Mouse (Mus musculus): ENCODE results near the gene Fnbp1. TPM values are rescaled to one million over a fixed set of nuclear protein-coding genes. Genes with fewer than 3 reads are reported as not detected.
A peak's percentile ranks its signal among the peaks of the same experiment; 100 is the strongest.

Fnbp1 gene
- polyA plus RNA-seq, 1 experiment = 46.3 TPM

DNA sequence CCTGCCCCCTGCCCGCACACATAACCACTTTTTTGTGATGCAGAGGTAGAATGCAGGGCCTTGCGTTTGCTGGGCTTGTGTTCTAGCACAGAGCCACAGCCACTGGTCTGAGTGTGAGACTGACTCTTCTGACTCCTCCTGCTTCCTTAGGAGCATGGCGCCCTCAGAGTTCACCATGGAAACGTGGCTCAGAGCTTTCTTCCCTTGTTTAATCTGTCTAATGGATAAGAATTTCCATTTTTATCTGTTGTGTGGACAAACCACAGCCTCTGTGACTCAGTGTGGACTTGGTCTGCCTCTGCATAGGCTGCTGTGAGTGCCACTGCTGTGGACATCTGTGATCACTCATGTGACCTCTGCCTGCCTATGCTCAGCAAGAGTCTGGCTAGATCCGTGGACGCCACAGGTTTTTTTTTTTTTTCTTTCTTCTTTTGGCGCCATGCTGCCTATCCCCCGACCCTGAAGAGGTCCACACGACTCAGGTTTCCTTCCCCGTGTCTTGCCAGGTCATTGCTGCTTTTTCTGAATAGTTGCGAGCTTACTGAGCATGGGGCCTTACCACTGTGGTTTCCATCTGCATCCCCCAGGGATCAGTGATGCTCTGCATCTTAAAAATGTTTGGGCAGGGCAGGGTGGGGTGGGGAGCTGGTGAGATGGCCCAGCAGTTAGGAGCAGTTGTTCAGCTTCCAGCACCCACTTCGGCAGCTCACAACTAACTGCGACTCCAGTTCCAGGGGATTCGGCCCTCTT, 128.3 kb downstream of the Fnbp1 start:
- no peak for DNase-seq (ENCODE audit: low read depth)
- TF ChIP-seq POLR2A (IDR thresholded peaks at IDR 0.05; ENCODE audit: borderline replicate concordance, extremely low read depth, insufficient read depth, insufficient read length, poor library complexity, severe bottlenecking) = no peak
- no peak for TF ChIP-seq CTCF (IDR thresholded peaks at IDR 0.05; ENCODE audit: borderline replicate concordance, extremely low read depth, insufficient read depth, insufficient read length)

DNA sequence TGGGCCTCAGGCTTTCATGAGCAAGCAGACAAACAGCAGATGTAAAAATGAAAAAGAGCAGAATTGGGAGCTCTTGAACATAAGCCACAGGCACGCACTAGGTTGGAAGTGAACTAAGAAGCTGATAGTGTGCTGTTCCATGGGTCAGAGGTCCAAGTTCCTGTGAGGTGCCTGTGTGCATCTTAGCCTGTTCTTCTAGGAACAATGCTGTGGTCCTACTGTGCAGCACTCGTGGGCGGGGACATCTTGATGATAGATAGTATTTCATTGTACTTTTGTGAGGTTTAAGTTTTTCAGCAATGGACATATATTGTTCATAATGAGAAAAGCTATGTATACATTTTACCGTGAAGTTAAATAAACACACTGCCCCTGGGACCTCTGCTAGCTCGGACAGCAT, 134.6 kb downstream of the Fnbp1 start:
- DNase-seq (ENCODE audit: low read depth) = no peak
- no peak for TF ChIP-seq CTCF (IDR thresholded peaks at IDR 0.05; ENCODE audit: borderline replicate concordance, extremely low read depth, insufficient read depth, insufficient read length)
- TF ChIP-seq POLR2A (IDR thresholded peaks at IDR 0.05; ENCODE audit: borderline replicate concordance, extremely low read depth, insufficient read depth, insufficient read length, poor library complexity, severe bottlenecking) = no peak

GRCm38 (mm10) chr2:31006434-31006833, 135.4 kb downstream of the Fnbp1 start:
- DNase-seq (ENCODE audit: low read depth) = peak; percentile 7
- no peak for TF ChIP-seq CTCF (IDR thresholded peaks at IDR 0.05; ENCODE audit: borderline replicate concordance, extremely low read depth, insufficient read depth, insufficient read length)

DNA sequence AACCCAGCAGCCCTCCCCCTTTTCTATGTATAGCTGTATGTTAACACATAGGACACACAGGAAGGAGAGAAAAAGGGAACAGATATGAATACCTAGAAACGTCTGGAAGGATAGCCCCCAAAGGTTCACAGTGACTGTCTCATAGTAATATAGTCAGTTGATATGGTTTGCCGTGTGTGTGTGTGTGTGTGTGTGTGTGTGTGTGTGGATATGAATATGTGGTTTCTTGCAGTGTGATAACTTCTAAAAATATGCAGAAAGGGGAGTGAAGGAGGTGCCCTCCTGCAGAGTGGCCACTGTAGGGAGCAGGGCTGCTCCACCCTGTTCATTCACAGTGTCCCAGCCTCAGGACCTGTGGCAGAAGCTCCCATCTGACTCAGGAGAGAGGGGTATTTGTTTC, 136.4 kb downstream of the Fnbp1 start:
- DNase-seq (ENCODE audit: low read depth) = no peak

DNA sequence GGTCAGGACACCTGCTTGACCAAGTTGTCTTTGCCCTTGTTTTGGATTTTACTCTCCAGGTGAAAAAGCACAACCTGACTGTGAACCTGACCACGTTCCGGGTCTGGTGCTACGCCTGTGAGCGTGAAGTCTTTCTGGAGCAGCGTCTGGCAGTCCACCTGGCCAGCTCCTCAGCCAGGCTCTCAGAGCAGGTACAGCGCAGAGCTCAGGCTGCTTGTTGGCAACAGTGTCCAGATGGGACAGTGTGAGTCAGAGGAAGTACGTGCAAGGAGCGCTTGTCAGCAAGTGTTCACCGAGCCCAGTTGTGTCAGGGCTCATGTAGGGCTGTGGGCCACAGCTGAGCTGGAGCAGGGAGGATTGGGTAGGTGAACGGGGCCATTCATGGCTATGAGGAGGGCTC, 139.0 kb downstream of the Fnbp1 start:
- no peak for DNase-seq (ENCODE audit: low read depth)
- TF ChIP-seq POLR2A (IDR thresholded peaks at IDR 0.05; ENCODE audit: borderline replicate concordance, extremely low read depth, insufficient read depth, insufficient read length, poor library complexity, severe bottlenecking) (no peak), CTCF (IDR thresholded peaks at IDR 0.05; ENCODE audit: borderline replicate concordance, extremely low read depth, insufficient read depth, insufficient read length) (no peak)

More for the DNA sequence above, 136.4 kb downstream of the Fnbp1 start:
- TF ChIP-seq CTCF (IDR thresholded peaks at IDR 0.05; ENCODE audit: borderline replicate concordance, extremely low read depth, insufficient read depth, insufficient read length) (no peak), POLR2A (IDR thresholded peaks at IDR 0.05; ENCODE audit: borderline replicate concordance, extremely low read depth, insufficient read depth, insufficient read length, poor library complexity, severe bottlenecking) (no peak)

GRCm38 (mm10) chr2:30998443-30999260, 143.2 kb downstream of the Fnbp1 start:
- TF ChIP-seq CTCF (IDR thresholded peaks at IDR 0.05; ENCODE audit: borderline replicate concordance, extremely low read depth, insufficient read depth, insufficient read length) (no peak), POLR2A (IDR thresholded peaks at IDR 0.05; ENCODE audit: borderline replicate concordance, extremely low read depth, insufficient read depth, insufficient read length, poor library complexity, severe bottlenecking) (no peak)
- no peak for DNase-seq (ENCODE audit: low read depth)

DNA sequence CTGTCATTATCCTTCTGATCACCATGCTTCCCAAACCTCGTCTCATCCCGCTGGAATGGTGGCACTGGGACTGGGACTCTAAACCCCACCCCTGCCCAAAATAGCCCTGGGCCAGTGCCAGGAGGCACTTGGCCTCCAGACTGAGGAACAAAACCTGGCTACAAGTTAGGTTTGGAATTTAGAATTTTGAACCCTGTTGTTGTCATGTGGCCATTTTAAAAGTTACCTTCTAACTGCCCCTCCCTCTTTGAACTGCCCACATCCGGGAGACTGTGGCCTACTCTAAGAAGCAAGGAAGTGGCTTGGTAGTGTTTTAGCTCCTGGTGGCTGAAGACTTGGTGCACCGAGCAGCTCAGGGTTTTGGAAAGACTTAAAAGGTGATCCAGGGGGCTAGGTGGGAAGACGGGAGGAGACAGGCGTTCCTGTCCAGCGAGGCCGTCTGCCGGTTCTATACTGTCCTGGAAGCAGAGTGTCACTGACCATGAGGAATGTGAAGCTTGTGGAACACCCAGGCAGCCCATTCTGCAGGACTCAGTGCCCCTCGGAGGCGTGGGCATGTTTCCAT, 146.3 kb downstream of the Fnbp1 start:
- no peak for DNase-seq (ENCODE audit: low read depth)
- no peak for TF ChIP-seq POLR2A (IDR thresholded peaks at IDR 0.05; ENCODE audit: borderline replicate concordance, extremely low read depth, insufficient read depth, insufficient read length, poor library complexity, severe bottlenecking)
- no peak for TF ChIP-seq CTCF (IDR thresholded peaks at IDR 0.05; ENCODE audit: borderline replicate concordance, extremely low read depth, insufficient read depth, insufficient read length)

DNA sequence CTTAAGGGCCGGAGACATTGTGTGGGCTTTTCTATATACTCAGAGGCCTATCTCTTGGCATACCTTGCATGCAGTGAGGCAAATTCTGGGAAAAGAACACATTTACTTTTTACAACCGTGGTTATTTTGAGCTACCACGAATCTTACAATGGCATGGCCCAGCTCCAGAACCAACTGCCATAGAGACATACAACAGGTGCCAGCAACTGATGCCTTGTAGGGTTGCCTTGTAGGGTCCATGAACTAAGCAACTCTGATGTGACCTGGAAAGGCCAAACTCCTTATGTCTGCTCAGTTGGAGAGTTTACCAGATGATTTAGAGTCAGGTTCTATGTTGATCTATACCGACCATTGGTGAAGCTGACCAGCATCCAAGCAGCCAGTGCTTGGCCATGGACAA, 147.0 kb downstream of the Fnbp1 start:
- DNase-seq (ENCODE audit: low read depth) = no peak
- no peak for TF ChIP-seq POLR2A (IDR thresholded peaks at IDR 0.05; ENCODE audit: borderline replicate concordance, extremely low read depth, insufficient read depth, insufficient read length, poor library complexity, severe bottlenecking)
- no peak for TF ChIP-seq CTCF (IDR thresholded peaks at IDR 0.05; ENCODE audit: borderline replicate concordance, extremely low read depth, insufficient read depth, insufficient read length)

- DNase-seq (ENCODE audit: low read depth) = no peak
- TF ChIP-seq CTCF (IDR thresholded peaks at IDR 0.05; ENCODE audit: borderline replicate concordance, extremely low read depth, insufficient read depth, insufficient read length) (no peak), POLR2A (IDR thresholded peaks at IDR 0.05; ENCODE audit: borderline replicate concordance, extremely low read depth, insufficient read depth, insufficient read length, poor library complexity, severe bottlenecking) (no peak)
These were observed 151.6 kb downstream of the Fnbp1 start for GRCm38 (mm10) chr2:30990221-30990620.

- DNase-seq (ENCODE audit: low read depth) = no peak
- TF ChIP-seq CTCF (IDR thresholded peaks at IDR 0.05; ENCODE audit: borderline replicate concordance, extremely low read depth, insufficient read depth, insufficient read length) (no peak), POLR2A (IDR thresholded peaks at IDR 0.05; ENCODE audit: borderline replicate concordance, extremely low read depth, insufficient read depth, insufficient read length, poor library complexity, severe bottlenecking) (no peak)
These were observed 156.4 kb downstream of the Fnbp1 start for GRCm38 (mm10) chr2:30985111-30986020.

DNA sequence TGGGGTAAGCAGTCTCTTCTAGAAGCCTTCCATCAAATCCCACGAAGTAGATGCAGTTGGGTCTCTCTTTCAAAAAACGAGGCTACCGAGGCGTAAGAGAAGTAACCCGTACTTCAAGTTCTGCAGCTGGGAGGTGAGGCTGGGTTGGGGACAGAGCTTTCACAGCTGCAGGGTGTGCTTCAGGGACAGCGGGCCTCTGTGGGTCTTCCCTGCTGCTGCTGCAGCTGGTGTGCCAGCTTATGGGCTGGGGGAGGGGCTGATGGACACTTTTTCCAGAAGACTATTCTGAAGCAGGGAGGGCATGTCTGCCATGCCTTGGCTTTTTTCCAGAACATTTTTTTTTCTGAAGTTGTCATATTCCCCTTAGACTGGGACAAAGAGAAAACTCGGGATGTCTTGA, 158.8 kb downstream of the Fnbp1 start:
- peak; percentile 28 for DNase-seq (ENCODE audit: low read depth)
- no peak for TF ChIP-seq POLR2A (IDR thresholded peaks at IDR 0.05; ENCODE audit: borderline replicate concordance, extremely low read depth, insufficient read depth, insufficient read length, poor library complexity, severe bottlenecking)
- TF ChIP-seq CTCF (IDR thresholded peaks at IDR 0.05; ENCODE audit: borderline replicate concordance, extremely low read depth, insufficient read depth, insufficient read length) = no peak

Data from brain, embryonic 14.5 days (tissue).